Mouse (Mus musculus): ENCODE data around the gene Map3k21. TPM values are rescaled to one million over a fixed set of nuclear protein-coding genes. Genes with fewer than 3 reads are reported as not detected.

Map3k21 gene
- total RNA-seq, 2 experiments from 2014 or later, result 1.5 to 2.2 TPM

DNA sequence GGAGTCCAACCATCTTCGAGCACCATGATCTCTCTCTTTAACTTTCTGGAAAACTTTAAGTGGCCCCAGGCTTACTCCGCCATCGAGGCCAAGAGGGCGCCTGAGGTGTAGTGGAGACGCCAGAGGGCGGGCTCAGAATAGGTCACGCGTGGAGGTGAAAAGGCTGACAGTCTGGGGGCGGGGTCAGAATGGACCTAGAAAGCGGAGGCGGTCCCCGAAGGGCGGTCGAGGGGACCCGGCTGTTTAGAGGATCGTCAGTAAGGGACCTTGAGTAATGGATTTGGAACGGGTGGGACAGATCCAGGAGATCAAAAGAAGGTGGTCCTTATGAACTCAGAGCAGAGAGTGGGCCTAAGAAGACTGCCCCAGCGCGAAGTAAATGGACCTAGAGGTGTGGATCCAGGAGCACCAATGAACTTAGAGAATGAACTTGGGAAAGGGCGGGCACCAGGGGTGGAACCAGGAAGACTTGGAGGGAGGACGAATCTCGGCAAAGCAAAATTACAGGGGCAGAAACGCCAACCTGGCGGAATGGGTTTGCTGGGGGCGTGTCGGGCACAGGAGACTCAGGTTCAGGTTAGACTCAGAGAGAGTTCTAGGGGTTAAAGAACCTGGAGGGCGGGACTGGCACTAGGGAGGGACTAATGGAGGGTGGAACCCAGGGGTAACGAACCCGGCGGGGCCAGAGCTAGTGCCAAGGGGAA, 437 bp upstream of the Map3k21 start:
- intact Hi-C loops (cut with DNase I), result no loop called here
- DNase-seq (ENCODE audit: low spot score in 2 of 2), result no peak

DNA sequence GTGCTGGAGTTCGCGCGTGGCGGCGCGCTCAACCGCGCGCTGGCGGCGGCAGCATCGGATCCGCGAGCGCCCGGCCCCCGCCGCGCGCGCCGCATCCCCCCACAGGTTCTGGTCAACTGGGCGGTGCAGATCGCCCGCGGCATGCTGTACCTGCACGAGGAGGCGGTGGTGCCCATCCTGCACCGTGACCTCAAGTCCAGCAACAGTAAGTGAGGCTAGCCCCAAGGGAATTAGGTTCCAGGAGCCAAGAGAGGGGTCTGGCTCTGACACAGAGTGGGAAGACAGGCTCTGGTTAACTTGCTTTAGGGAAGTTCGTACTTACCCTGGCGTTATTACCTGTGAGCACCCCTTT, 955 bp downstream of the Map3k21 start:
- intact Hi-C loops (cut with DNase I), result no loop called here

DNA sequence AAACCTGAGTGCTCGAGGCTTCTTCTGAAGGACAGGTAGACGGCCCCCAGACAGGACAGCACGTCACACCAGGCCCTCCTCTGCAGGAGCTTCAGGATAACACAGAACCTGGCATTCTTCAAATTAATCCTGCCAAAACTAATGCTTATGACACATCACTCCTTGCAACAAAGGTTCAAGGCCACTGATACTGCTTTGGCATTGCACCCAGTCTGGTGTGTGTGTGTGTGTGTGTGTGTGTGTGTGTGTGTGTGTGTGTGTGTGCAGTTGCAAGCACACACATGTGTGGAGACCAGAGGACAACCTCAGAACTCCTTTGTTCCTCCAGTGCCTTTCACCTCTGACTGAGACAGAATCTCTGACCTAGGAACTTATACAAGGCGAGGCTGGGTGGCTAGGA, 3.0 kb downstream of the Map3k21 start:
- intact Hi-C loops (cut with DNase I), result no loop called here
- no peak for DNase-seq (ENCODE audit: low spot score in 2 of 2)

More for the DNA sequence above, 955 bp downstream of the Map3k21 start:
- DNase-seq (ENCODE audit: low spot score in 2 of 2), result no peak

DNA sequence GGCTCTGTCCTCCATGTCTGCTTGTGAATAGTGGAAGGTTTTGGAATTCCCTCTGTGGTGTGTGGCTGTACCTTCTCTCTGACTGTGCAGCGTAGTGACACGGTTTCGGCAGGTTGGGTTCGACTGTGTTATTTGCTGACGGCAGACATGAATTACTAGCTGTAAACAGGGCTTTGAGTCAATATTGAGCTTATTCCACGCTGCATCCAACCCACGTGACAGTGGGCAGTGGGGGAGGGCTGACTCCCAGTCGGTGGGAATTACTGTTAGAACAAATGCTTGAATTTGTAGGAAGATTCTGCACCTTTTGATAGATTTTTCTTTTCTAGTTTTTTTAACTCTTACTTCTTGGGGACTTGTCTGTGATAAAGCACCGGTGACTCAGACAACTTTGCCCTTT, 4.1 kb downstream of the Map3k21 start:
- intact Hi-C loops (cut with DNase I), result no loop called here
- no peak for DNase-seq (ENCODE audit: low spot score in 2 of 2)

DNA sequence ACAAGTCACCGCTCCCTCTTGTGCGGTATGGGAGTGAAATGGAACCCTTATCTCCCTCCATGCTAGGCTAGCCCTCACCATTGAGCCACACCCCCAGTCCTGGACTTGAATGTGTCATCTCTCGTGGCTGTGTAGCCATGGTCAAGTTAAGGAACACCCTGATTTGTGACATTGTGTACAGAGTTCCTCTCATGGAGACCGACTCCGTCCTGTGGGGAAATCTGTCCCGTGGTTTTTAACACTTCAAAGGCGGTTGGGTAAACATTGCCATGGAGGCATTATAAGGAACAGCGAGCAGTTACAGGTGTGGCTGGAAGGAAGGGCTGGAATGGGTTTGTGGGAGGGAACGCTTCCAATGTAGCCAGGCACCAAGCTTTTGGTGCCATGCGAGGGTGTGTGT, 6.8 kb downstream of the Map3k21 start:
- no peak for DNase-seq (ENCODE audit: low spot score in 2 of 2)
- intact Hi-C loops (cut with DNase I), result no loop called here

DNA sequence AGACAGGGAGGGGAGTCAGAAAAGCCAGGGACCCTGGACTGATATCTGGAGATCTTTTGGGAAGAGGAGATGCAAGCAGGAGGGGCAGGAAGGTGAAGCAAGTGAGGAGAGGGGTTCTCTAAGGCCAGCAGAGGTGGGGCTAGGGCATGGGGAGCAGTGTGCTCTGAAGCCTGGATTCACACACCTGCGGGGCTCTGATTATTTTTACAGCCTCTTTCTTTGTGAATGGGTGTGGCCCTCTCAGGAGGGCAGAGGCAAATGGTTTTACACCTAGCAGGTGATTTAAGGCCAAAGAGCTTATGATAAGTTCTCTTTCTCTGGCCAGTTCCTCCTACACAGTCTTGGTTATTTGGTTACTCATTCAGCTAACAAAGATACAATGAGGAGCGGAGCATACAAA, 8.5 kb downstream of the Map3k21 start:
- intact Hi-C loops (cut with DNase I), result no loop called here
- DNase-seq (ENCODE audit: low spot score in 2 of 2), result no peak

DNA sequence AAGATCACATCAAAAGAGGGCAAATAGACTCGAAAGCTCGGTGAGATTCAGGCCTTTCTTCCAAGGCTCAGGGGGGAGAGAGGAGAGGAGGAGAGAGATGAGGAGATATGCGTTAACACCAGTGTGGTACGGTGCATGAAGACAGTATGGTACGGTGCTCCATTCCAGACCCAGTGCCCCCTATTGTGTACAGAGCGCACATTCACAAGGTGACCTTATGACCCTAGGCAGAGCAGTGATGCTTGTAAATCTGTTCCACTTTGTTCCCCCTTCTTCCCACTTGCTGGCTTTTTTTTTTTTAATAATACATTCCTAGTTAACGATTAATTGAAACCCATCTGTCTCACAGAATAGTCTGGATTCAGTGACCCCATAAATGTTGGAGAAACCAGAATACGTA, 9.3 kb downstream of the Map3k21 start:
- intact Hi-C loops (cut with DNase I), result no loop called here
- no peak for DNase-seq (ENCODE audit: low spot score in 2 of 2)

DNA sequence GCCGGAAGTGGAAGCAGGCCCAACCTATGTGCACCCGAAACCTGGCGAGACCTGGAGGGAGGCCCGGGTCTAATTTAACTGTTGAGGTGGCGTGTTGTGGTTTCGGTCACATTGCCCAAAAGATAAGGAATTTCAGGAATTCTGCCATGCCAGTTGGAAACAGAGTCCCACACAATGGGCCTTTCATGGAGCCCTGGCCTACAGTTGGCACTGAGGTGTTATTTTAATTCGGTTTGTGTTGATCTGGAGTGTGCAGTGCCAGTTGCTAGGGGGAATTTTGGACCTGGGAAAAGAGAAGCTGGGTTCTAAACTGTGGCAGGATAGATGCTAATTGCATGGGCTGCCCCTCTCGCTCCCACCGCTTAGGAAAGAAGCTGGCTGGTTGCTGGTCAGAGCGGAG, 10.0 kb downstream of the Map3k21 start:
- DNase-seq (ENCODE audit: low spot score in 2 of 2), result no peak
- intact Hi-C loops (cut with DNase I), result no loop called here

DNA sequence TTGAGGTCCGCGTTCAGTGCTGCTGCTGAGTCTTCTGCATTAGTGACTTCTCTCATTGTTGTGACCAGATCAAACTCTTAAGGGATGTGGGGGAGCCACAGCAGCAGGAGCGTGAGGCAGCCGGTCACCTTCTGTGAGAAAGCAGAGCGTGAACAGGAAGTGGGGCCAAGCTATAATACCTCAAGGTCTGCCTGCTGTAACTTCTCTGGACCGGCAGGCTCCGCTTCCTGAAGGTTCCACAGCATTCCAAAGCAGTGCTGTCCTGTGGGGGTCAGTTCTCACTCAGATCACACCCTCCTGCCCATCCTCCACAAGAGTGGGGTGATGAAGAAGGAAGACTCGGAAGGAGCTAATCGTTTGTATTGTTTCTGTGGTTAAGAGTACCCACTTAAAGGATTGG, 10.5 kb downstream of the Map3k21 start:
- intact Hi-C loops (cut with DNase I), result no loop called here
- DNase-seq (ENCODE audit: low spot score in 2 of 2), result no peak

DNA sequence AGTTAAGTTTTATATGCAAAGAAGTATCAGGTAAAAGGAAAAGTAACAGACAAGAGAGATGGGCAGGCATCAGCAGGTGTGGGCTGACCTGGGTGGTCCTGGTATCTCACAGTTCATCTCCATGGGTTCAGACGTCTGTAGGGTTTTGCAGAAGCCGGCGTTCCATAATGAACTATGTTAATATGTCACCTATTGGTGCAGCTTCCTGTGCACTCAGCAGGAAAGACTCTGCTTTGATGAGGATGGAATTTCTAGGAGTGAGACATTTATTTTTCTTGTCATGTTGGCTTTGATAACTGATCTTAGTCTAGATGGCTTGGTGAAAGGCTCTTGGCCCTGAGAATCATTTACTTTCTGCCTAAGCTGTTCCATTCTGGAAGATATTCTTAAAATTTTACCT, 12.1 kb downstream of the Map3k21 start:
- DNase-seq (ENCODE audit: low spot score in 2 of 2), result no peak
- intact Hi-C loops (cut with DNase I), result no loop called here

DNA sequence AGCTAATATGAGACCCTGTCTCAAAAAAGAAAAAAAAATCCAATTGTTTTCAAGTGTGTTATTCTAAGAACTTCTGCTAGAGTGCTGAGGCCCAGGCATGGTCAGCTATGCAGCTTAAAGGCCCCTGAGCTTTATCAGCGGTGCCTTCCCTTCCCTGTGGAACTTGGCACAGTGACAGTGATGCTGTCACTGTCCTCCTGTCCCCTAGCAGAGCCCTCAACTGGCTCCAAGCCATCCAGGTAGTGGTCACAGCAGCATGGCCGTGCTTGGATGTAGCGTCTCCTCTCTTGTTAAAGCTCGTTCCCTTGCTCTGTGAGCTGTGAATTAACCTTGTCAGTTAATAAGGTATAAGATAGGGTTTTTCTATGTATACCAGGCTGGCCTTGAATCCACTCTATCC, 16.4 kb downstream of the Map3k21 start:
- DNase-seq (ENCODE audit: low spot score in 2 of 2), result no peak
- intact Hi-C loops (cut with DNase I), result no loop called here

DNA sequence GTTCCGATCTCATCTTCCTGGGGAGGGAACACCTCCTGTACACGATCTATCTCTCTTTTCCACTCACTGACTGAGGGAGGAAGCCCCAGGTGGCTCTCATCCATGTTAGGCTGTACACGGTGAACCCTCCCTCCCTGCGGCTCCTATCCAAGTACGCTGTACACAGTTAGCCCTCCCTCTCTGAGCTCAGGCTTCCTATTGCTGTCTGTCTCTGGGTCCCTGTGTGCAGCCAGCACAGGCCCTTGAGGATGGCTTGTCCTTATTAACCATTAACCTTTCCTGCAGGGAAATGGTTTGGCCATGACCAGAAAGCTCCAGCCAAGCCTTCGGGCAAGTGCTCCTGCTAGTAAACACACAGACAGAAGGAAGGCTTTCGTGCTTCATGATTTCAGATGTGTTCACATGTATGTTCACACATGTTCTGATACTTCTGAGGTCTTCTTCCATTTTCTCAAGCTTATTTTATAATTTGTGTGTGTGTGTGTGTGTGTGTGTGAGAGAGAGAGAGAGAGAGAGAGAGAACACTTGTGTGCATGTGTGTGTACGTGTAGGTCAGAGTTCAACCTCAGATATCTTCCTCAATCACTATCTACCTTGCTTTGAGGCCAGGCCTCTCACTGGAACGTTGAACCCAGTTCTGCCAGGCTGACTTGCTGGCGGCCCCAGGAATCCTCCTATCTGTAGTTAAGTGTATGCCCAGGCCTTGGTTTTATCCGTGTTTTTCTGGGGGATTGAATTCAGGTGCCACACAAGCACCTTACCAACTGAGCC, 20.2 kb downstream of the Map3k21 start:
- DNase-seq (ENCODE audit: low spot score in 2 of 2), result no peak
- intact Hi-C loops (cut with DNase I), result no loop called here

DNA sequence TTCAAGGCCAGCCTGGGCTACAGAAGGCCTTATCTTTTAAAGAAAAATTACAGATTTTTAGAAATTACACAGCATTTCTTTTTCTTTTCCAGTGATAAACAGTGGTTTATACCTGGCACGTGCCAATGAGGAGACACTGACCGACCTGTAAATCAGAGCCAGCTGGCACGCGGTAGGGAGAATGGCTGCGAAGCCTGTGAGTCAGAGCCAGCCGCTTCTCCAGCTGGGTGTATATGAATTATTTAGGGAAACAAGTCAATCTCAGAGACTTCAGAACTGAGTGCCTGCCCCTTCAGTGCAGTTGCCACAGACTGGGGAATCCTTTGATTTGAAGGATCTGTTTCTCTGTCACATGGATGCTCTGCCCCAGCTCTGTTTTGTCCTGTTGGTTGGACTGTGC, 21.6 kb downstream of the Map3k21 start:
- peak; percentile 34 to 40 for DNase-seq (ENCODE audit: low spot score in 2 of 2)
- intact Hi-C loops (cut with DNase I), result no loop called here

DNA sequence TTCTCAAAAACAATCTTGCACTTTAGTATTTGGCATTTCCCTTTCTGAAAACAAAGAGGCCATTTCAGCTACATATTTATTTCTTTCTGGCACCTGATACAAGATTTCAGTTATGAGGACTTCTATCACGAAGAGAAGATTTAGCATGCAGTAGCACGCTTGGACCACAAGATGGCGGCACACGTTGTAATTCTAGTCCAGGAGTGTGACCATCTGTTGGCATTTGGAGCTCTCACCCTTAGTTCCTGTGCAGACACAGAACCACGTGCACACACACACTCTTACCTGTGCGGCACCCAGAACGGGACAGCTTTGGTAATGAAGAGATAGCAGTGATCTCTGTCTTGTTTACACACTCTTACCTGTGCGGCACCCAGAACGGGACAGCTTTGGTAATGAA, 25.4 kb downstream of the Map3k21 start:
- intact Hi-C loops (cut with DNase I), result no loop called here
- DNase-seq (ENCODE audit: low spot score in 2 of 2), result peak; percentile 75 to 81

DNA sequence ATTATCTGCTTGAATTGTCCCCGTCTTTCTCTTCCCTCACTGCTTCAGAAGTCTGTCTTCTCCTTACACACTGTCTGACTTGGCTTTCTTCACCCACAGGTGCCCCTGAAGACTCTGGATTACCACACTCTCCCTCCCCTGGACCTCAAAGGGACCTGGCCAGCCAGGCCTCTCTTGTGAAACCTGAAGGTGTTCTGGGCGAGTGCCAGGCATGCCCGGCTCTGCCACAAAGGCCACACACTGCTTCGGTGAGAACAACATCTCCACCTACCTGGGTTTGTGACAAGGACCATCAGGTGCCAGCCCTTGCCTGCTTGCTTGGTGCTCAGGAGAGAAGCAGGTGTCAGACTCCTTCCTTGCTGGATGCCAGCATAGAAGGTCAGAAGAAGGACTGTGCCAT, 34.3 kb downstream of the Map3k21 start:
- intact Hi-C loops (cut with DNase I), result no loop called here
- DNase-seq (ENCODE audit: low spot score in 2 of 2), result no peak

DNA sequence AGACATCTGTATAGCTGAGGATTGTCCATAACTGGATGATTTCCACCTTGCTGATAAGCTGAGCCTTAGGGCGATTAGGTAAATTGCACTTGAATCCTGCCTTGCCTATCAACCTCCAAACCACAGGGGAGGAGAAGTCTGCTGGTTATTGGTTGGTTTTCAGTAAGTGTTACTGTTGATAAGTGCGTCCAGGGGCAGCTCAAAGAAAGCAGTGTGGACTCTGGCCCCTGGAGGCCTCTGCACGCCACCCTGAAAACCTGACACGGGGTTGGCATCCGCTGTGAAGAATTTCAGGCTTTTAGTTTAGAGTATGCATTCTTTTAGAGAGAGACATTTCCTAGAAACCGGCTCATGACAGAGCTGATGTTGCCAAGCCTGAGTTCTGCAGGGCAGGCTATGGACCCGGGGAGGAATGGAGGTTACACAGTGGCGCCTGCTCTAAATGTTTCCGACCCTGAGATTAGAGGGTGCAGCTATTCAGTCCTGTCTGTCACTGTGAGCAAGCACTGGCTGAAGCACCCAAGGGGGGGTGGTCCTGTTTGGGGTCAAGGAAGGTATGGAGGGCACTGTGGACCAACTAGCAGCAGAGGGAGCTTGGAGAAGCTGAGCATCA, 38.6 kb downstream of the Map3k21 start:
- DNase-seq (ENCODE audit: low spot score in 2 of 2), result no peak
- intact Hi-C loops (cut with DNase I), result no loop called here

DNA sequence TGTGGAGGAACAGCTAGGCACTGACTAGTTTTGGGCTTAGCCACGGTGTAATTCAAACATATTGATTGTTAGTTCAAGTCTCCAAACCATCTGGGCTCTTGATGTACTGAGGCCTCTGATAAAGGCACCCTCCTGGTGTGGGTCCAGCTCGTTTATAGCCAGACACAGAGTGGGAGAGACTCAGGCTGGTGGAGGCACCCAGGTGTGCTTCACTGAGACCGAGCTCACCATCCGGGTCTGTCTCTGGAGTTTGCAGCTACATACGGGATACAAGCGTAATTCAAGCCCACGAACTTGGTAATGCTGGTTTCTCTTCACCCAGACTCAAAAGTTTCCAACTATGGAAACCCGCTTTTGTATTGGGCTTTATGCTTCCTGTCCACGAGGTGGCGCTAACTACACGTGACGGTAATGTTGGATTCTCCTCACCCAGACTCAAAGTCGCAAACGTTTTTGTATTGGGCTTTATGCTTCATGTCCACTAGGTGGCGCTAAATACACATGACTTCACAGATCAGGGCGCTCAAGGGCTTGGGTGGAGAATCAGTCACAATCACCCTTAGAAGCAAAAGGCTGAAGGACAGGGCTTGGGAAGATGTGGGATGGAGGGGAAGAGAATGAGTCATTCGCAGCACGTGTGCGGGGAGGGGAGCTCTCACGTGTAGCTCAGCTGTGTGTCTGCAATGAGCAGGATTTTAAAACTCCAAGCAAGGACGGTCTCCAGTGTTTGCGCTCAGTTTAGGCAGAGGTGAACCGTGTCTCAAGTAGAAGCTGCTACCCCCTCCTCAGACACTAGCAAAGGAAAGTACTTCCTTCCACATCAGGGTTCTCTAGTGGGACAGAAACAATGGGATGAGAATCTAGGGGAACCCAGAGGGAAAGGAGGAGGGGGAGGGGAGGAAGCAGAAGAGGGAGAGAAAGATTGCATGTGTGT, 40.0 kb downstream of the Map3k21 start:
- intact Hi-C loops (cut with DNase I), result loop anchor here (5.0 to 10.0 kb wide), 3 partner anchors 307 to 532 kb away; partner anchors contain the start of gene Coa6
- peak; percentile 93 to 97 for DNase-seq (ENCODE audit: low spot score in 2 of 2)

DNA sequence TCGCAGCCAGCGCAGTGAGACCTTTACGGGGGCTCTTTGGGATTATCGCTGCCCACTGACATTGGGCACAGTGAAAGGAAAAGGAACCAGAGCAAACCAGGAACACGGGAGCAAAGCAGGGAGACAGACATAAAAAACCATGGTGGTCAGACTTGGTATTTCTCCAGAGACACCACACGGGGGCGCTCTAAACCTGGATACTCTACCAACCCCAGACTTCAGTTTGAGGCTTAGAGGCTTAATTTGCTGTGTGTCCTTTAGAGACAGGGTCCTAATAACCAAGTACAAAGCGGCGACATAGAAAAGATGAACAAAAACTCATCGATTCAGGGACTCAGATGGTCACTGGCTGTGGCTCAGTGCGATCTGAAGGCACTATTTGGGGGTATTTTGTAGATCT, 45.4 kb downstream of the Map3k21 start:
- intact Hi-C loops (cut with DNase I), result loop anchor here (2.0 to 10.0 kb wide), 3 partner anchors 41 to 469 kb away; partner anchors contain the start of gene Coa6
- DNase-seq (ENCODE audit: low spot score in 2 of 2), result peak in 1 of 2 experiments; percentile 68

DNA sequence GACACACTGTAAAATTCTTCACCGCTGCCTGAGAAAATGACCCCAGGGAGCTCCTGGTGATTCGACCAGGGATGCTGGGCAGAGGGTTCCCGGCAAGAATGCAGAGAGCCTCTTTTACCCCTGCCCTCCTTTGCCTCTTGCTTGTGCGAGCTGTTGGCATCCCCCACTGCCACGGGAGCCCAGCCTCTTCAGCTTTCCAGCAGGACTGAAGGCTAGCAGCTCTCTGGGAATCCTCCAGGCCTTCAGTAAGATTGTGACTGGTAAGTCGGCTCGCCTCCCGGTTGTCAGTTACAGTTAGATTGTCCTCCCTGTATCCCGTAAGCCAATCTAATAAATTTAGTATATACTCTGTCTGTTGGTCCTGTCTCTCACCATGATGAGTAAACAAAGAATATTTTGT, 46.5 kb downstream of the Map3k21 start:
- DNase-seq (ENCODE audit: low spot score in 2 of 2), result no peak
- intact Hi-C loops (cut with DNase I), result loop anchor here (2.0 to 10.0 kb wide), 2 partner anchors 40 to 468 kb away; partner anchors contain the start of gene Coa6

Data from left cerebral cortex, postnatal 14 days (tissue).